Mouse (Mus musculus) liver, embryonic 11.5 days (tissue): Measurements from ENCODE around the gene Krt8. TPM values are rescaled to one million over a fixed set of nuclear protein-coding genes. Genes with fewer than 3 reads are reported as not detected.

Experiments
- ATAC-seq: fragments of 200-750 bp; cut with Nextera tagmentation; replicated peaks from 2 replicates; pipeline ENCODE4 v1.8.0; 2017; ENCODE audit warnings: moderate number of reproducible peaks, mild to moderate bottlenecking, moderate TSS enrichment, moderate library complexity; ENCODE audit not compliant: low FRiP score
- DNase-seq: peaks from one replicate; pipeline ENCODE4 v3.0.0-alpha.2; 2017; ENCODE audit warnings: low spot score
- H3K27ac ChIP-seq: fragments of 300-500 bp; sonication (generic); 2 replicates; pipeline ENCODE4 v1.5.1; 2014; ENCODE audit warnings: mild to moderate bottlenecking, low read depth, low read length, control low read depth
- H3K27me3 ChIP-seq: fragments of 300-500 bp; sonication (generic); replicated peaks from 2 replicates; pipeline ENCODE4 v1.6.1; 2014; ENCODE audit warnings: low read length, mixed read lengths; ENCODE audit not compliant: control insufficient read depth, insufficient read depth
- H3K36me3 ChIP-seq: fragments of 300-500 bp; sonication (generic); 2 replicates; pipeline ENCODE4 v1.6.1; 2014; ENCODE audit warnings: mild to moderate bottlenecking, low read length, moderate library complexity, mixed read lengths; ENCODE audit not compliant: control insufficient read depth, insufficient read depth
- H3K4me1 ChIP-seq: fragments of 300-500 bp; sonication (generic); replicated peaks from 2 replicates; pipeline ENCODE4 v1.6.1; 2014; ENCODE audit warnings: low read length, mixed read lengths; ENCODE audit not compliant: control insufficient read depth, insufficient read depth
- H3K4me2 ChIP-seq: fragments of 300-500 bp; sonication (generic); 2 replicates; pipeline ENCODE4 v1.6.1; 2014; ENCODE audit warnings: mild to moderate bottlenecking, control low read depth, moderate library complexity
- H3K4me3 ChIP-seq: fragments of 300-500 bp; sonication (generic); 2 replicates; pipeline ENCODE4 v1.5.1; 2014; ENCODE audit warnings: low read depth, low read length, control low read depth
- H3K9ac ChIP-seq: fragments of 300-500 bp; sonication (generic); 2 replicates; pipeline ENCODE4 v1.6.1; 2014; ENCODE audit warnings: low read depth, low read length, control low read depth
- H3K9me3 ChIP-seq: fragments of 300-500 bp; sonication (generic); 2 replicates; pipeline ENCODE4 v1.6.1; 2016; ENCODE audit warnings: low read length, inconsistent platforms, mixed read lengths; ENCODE audit not compliant: control insufficient read depth
- WGBS: fragments of 180-500 bp; shearing (Covaris S2); extraction: QIAGEN DNeasy Blood & Tissue Kit; methylation state at CpG from one replicate; pipeline ENCODE4 v1.1.7; 2014; 5-methylcytosine and 5-hydroxymethylcytosine counted together
- polyA plus RNA-seq: library from polyadenylated mRNA; unstranded; fragments of >200 nt; fragmentation: Nextera tagmentation; extraction: Ambion mirVana; gene quantifications from 2 replicates; pipeline ENCODE4 v1.2.1, GENCODE M21; 2014

The Krt8 gene
- polyA plus RNA-seq, 1 experiment from 2014 or later = 103 TPM

DNA sequence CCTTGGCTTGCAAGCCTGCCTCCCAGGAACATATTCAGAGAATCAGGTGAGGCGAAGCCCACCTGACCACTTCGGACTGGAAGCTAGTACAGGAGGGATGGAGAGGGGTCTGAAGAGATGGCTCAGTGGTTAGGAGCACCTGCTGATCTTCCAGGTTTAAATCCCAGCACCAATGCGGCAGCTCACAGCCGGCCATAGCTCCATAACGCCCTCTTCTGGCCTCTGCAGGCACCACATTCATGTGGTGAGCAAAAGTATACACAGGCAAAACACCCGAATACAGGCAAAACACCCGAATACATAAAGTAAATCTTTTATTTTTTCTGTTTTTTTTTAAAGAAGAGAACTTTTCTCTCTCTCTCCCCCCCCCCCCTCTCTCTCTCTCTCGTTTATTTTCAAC lies 15.6 kb downstream of the Krt8 start:
- 64% methylated on average over 8 of the region's 8 CpGs for WGBS
- no peak overlapping the region for H3K9ac ChIP-seq

DNA sequence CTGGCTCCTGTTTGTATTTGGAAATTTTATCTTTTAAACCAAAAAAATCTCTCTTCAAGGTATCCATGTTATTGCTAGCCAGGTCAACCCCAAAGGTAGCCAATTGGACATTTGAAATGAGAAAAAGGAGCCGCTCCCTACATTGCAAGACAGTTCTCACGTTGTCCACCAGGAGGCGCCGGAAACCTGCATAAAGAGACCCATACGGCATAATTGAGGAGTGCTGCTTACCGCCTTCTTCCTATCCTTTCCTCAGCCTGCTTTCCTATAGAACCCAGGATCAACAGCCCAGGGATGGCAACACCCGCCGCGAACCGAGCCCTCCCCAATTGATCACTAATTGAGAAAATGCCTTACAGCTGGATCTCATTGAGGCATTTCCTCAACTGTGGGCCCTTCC lies 16.2 kb downstream of the Krt8 start:
- H3K4me2 ChIP-seq = no peak overlapping the region
- peaks cover 2% of the 10 kb centered on the region for H3K4me1 ChIP-seq
- no peak overlapping the region for H3K4me3 ChIP-seq
- no peaks in the 10 kb centered on the region for H3K9me3 ChIP-seq
- no peaks in the 10 kb centered on the region for H3K27me3 ChIP-seq
- H3K9ac ChIP-seq = no peak overlapping the region
- WGBS = under 1% methylated on average over 10 of the region's 10 CpGs
- H3K36me3 ChIP-seq = no peaks in the 10 kb centered on the region
- DNase-seq (peak; percentile 79), ATAC-seq (no peak)
- no peak overlapping the region for H3K27ac ChIP-seq

More for the DNA sequence above, 15.6 kb downstream of the Krt8 start:
- DNase-seq (no peak), ATAC-seq (no peak)
- Histone ChIP-seq H3K4me3 (no peak overlapping the region), H3K9me3 (no peaks in the 10 kb centered on the region), H3K4me2 (no peak overlapping the region), H3K27ac (no peak overlapping the region), H3K27me3 (no peaks in the 10 kb centered on the region), H3K4me1 (peaks cover under 1% of the 10 kb centered on the region), H3K36me3 (no peaks in the 10 kb centered on the region)

DNA sequence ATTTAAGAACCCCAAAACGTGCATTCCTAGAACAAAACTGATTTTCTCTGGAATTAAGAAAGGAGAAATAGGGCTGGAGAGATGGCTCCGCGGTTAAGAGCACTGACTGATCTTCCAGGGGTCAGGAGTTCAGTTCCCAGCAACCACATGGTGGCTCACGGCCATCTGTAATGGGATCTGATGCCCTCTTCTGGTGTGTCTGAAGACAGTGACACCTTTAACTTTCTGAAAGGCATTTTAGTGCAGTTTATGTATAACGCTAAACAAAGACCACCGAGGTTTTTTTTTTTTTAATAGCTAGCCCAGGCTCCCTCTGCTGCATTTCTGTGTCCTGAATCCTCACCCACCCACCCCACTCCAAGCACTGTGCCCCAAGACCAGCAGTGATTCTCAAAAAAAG lies 19.5 kb downstream of the Krt8 start:
- H3K9me3 ChIP-seq = no peaks in the 10 kb centered on the region
- no peaks in the 10 kb centered on the region for H3K36me3 ChIP-seq
- no peak overlapping the region for H3K4me3 ChIP-seq
- H3K27ac ChIP-seq = no peak overlapping the region
- 12% methylated on average over 6 of the region's 6 CpGs for WGBS
- peaks cover 2% of the 10 kb centered on the region for H3K4me1 ChIP-seq
- no peak overlapping the region for H3K9ac ChIP-seq
- peak overlapping the region; percentile 66 for H3K4me2 ChIP-seq
- ATAC-seq = no peak
- DNase-seq = no peak
- no peaks in the 10 kb centered on the region for H3K27me3 ChIP-seq

DNA sequence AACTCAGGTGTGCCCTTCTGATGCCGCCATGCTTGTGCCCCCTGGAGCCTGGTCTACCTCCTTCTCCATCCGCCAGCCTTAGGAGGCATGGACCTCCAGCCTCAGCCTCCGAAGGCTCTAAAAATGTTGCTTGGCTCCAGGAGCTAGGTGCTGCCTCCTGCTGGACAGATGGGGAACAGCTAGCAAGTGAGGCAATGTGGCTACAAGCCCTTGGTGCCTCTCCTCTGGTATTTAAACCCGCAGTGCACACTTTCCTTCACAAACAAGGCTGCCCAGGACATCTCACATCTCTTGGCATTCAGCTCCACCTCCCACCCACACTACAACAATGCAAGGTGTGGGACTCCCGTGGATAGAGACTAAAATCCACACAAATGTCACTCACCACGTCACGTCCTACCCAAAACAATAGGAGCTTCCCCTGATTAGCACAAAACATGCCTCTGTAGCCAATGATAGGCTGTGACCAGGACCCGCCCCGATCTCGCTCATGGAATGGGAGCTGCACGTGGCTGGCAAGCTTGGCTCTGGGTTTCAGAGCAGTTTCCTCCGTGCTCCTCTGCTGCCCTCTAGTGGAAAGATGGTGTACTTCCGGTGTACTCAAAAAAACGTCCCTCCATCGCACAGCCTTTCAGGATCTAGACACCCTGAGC lies 20.2 kb downstream of the Krt8 start:
- no peaks in the 10 kb centered on the region for H3K9me3 ChIP-seq
- peaks cover 2% of the 10 kb centered on the region for H3K4me1 ChIP-seq
- no peaks in the 10 kb centered on the region for H3K36me3 ChIP-seq
- ATAC-seq (peak; percentile 89), DNase-seq (peak; percentile 92)
- peak overlapping the region; percentile 66 for H3K4me2 ChIP-seq
- H3K27me3 ChIP-seq = no peaks in the 10 kb centered on the region
- H3K27ac ChIP-seq = peak overlapping the region; percentile 65; the same call in 1 of the 2 replicates
- peak overlapping the region; percentile 35 for H3K4me3 ChIP-seq
- WGBS = 2% methylated on average over 15 of the region's 15 CpGs
- peak overlapping the region; percentile 59 for H3K9ac ChIP-seq

DNA sequence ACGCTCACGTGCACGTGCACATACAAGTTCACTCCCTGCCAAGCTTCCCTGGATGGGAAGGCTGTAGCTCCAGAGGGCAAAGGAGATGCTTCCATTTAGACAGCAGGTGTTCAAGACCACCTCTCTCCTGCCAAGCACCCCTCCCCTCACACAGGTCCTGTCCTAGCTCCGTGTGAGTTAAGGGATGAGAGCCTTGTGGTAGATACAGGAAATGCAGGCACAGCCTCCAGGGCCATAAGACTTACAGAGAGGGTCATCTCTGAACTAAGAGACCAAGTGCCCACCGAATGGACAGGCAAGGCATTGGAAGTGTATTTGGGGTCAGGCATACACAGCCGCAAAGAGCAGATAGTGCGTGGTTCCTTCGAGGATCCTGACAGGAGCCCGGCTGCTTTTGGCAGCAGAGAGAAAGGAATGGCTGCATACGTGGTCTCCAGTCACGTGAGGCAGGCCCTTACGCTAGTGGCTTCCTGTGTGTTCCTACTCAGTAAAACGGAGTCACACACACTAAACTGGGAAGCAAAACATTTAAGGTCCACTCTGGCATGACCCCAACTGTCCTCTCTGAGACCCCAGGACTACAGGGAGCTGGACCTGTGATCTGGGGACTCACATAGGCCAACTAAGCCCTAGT lies 20.9 kb downstream of the Krt8 start:
- Histone ChIP-seq H3K9me3 (no peaks in the 10 kb centered on the region), H3K27me3 (no peaks in the 10 kb centered on the region), H3K36me3 (no peaks in the 10 kb centered on the region), H3K4me3 (0 out of 2 replicates have a peak overlapping the region, but pooled peaks have one; percentile 35), H3K9ac (peak overlapping the region; percentile 59; the same call in 1 of the 2 replicates), H3K27ac (no peak overlapping the region), H3K4me1 (peaks cover 2% of the 10 kb centered on the region), H3K4me2 (peak overlapping the region; percentile 66)
- WGBS = 73% methylated on average over 13 of the region's 13 CpGs
- DNase-seq (no peak), ATAC-seq (no peak)

DNA sequence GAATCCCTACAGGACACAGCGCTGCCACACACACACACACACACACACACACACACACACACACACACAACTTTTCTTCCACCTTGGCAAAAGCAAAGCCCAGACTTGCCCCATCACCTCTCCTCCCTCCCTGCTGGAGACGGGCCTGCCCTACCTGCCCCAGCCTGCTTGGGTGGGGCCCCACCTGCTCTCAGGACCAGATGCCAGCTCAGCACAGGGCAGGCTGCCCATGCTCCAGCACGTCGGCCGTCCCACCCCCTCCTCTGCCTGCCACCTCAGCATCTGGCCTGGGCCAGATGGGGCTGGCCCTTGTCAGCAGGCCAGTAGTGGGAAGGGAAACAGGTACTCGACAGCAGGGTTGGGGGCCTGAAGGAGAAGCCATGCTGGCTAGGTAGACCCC lies 23.4 kb downstream of the Krt8 start:
- Histone ChIP-seq H3K9me3 (no peaks in the 10 kb centered on the region), H3K27ac (no peak overlapping the region), H3K27me3 (no peaks in the 10 kb centered on the region; the same call in 1 of the 2 replicates), H3K36me3 (no peaks in the 10 kb centered on the region), H3K9ac (no peak overlapping the region), H3K4me3 (no peak overlapping the region), H3K4me1 (peaks cover 26% of the 10 kb centered on the region), H3K4me2 (no peak overlapping the region)
- ATAC-seq (no peak), DNase-seq (no peak)
- WGBS = 68% methylated on average over 6 of the region's 6 CpGs

DNA sequence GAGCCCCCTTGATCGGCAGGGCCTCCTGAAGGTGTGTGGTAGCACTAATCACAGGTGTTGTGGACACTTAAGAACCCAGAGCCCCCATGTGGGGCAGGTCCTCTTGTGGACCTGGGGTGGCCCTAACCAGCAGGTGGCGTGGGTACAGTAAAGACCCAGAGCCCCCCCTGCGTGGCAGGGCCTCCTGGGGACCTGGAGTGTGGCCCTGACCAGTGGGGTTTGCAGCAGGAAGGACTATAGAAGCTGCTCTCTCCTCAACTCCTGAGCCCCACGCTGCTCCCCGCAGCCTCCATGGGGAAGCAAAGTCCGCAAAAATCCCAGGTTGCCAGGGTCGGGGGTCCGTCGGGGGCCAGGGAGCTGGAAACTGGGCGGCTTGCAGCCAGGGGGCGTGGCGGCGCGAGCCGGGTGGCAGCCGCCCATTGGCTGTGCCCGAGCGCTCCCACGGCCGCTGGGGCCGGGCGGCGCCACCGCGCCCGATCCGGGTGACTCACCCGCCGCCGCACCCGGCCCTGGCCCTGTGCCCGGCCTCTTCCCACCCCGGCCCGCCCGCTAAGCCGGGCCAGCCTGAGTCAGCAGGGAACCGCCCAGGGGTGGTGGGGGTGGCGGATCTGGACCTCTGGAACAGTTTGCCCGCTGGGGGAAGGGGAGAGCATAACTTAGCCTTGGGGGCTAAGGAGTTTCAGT lies 27.1 kb downstream of the Krt8 start:
- Histone ChIP-seq H3K4me2 (peak overlapping the region; percentile 85), H3K9ac (peak overlapping the region; percentile 78), H3K9me3 (no peaks in the 10 kb centered on the region), H3K4me1 (peaks cover 26% of the 10 kb centered on the region), H3K4me3 (peak overlapping the region; percentile 44), H3K36me3 (no peaks in the 10 kb centered on the region), H3K27ac (peak overlapping the region; percentile 73), H3K27me3 (no peaks in the 10 kb centered on the region; the same call in none of the 2 replicates)
- WGBS = 3% methylated on average over 35 of the region's 39 CpGs
- DNase-seq (peak; percentile 82), ATAC-seq (peak; percentile 95)

DNA sequence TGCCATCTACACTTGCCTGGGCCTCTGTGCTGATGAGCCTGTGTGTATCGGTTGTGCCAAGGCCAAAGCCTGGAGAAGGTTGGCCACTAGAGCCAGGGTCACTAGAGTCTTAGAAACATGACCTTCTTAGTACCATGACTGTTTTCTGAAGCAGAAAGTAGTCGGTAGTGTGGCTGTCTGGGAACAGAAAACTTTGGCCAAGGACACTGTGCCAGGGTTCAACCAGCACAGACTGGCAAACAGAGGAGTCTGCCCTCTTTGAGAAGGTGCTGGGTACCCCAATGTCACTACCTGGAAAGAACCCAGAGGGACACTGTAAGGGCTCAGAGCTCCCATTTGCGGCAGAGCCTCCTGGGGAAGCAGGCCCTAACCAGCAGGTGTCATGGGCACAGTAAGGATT lies 27.6 kb downstream of the Krt8 start:
- 54% methylated on average over 3 of the region's 3 CpGs for WGBS
- DNase-seq (no peak), ATAC-seq (no peak)
- Histone ChIP-seq H3K36me3 (no peaks in the 10 kb centered on the region), H3K27ac (peak overlapping the region; percentile 73), H3K9ac (peak overlapping the region; percentile 78), H3K27me3 (no peaks in the 10 kb centered on the region; the same call in none of the 2 replicates), H3K9me3 (no peaks in the 10 kb centered on the region), H3K4me1 (peaks cover 26% of the 10 kb centered on the region), H3K4me2 (peak overlapping the region; percentile 85), H3K4me3 (peak overlapping the region; percentile 44; the same call in 1 of the 2 replicates)
